Mouse (Mus musculus) limb, embryonic 10.5 days (tissue): ENCODE results near the gene Slc8a2. TPM values are rescaled to one million over a fixed set of nuclear protein-coding genes. Genes with fewer than 3 reads are reported as not detected.

Experiments used
- DNase-seq: peaks from one replicate; pipeline ENCODE4 v3.0.0-alpha.2; 2017; ENCODE audit warnings: low spot score
- H3K27ac ChIP-seq: fragments of 300-500 bp; sonication (generic); 2 replicates; pipeline ENCODE4 v1.5.1; 2016; ENCODE audit warnings: mild to moderate bottlenecking
- H3K27me3 ChIP-seq: fragments of 300-500 bp; sonication (generic); 2 replicates; pipeline ENCODE4 v1.6.1; 2016; ENCODE audit warnings: low read depth, mild to moderate bottlenecking; ENCODE audit not compliant: poor library complexity, severe bottlenecking
- H3K36me3 ChIP-seq: fragments of 300-500 bp; sonication (generic); 2 replicates; pipeline ENCODE4 v1.6.1; 2016; ENCODE audit warnings: mild to moderate bottlenecking, moderate library complexity
- H3K4me1 ChIP-seq: fragments of 300-500 bp; sonication (generic); 2 replicates; pipeline ENCODE4 v1.6.1; 2016
- H3K4me3 ChIP-seq: fragments of 300-500 bp; sonication (generic); 2 replicates; pipeline ENCODE4 v1.5.1; 2016; ENCODE audit warnings: mild to moderate bottlenecking, moderate library complexity
- H3K9me3 ChIP-seq: fragments of 300-500 bp; sonication (generic); replicated peaks from 2 replicates; pipeline ENCODE4 v1.6.1; 2016; ENCODE audit warnings: mild to moderate bottlenecking
- WGBS: fragments of 180-500 bp; shearing (Covaris S2); methylation state at CpG from one replicate; pipeline ENCODE4 v1.1.7; 2016; 5-methylcytosine and 5-hydroxymethylcytosine counted together
- polyA plus RNA-seq: library from polyadenylated mRNA; unstranded; fragments of >200 nt; fragmentation: Nextera tagmentation; extraction: Ambion mirVana; gene quantifications from 2 replicates; pipeline ENCODE4 v1.2.1, GENCODE M21; 2016

Slc8a2 gene
- polyA plus RNA-seq, 1 experiment from 2014 or later = 0.05 TPM

- H3K36me3 ChIP-seq = peaks cover 94% of the 10 kb centered on the region
- 90% methylated on average over 21 of the region's 21 CpGs for WGBS
- DNase-seq = no peak
These were observed 79.4 kb downstream of the Slc8a2 start for GRCm38 (mm10) chr7:16208781-16209665.

More at GRCm38 (mm10) chr7:16208781-16209665, 79.4 kb downstream of the Slc8a2 start:
- no peak overlapping the region for H3K4me3 ChIP-seq
- H3K4me1 ChIP-seq = no peaks in the 10 kb centered on the region
- H3K27ac ChIP-seq = no peak overlapping the region
- H3K27me3 ChIP-seq = no peaks in the 10 kb centered on the region
- no peaks in the 10 kb centered on the region for H3K9me3 ChIP-seq

Other genes with a start within 250 kb of the Slc8a2 start
- gene Crx, start 249.9 kb upstream of the Slc8a2 start, polyA plus RNA-seq = not detected in 2 replicates
- gene Crxos, start 247.2 kb upstream of the Slc8a2 start, polyA plus RNA-seq = not detected in 2 replicates
- gene Selenow, start 207.4 kb upstream of the Slc8a2 start, polyA plus RNA-seq = 654 and 733 TPM in 2 replicates
- 173 and 203 TPM in 2 replicates for gene Nop53, start 183.8 kb upstream of the Slc8a2 start, polyA plus RNA-seq
- gene Ehd2, start 162.3 kb upstream of the Slc8a2 start, polyA plus RNA-seq = 10.1 and 10.4 TPM in 2 replicates
- 10.6 and 10.8 TPM in 2 replicates for gene Bicra, start 81.9 kb upstream of the Slc8a2 start, polyA plus RNA-seq
- 0.05 TPM in 1 of 2 replicates, not detected in the other for gene Zfp541, start 68.0 kb upstream of the Slc8a2 start, polyA plus RNA-seq
- gene Napa, start 31.4 kb upstream of the Slc8a2 start, polyA plus RNA-seq = 197 and 216 TPM in 2 replicates
- gene Kptn, start 9.9 kb upstream of the Slc8a2 start, polyA plus RNA-seq = 26.9 and 27.0 TPM in 2 replicates
- 17.8 and 20.9 TPM in 2 replicates for gene Meis3, start 45.3 kb downstream of the Slc8a2 start, polyA plus RNA-seq
- 19.8 and 20.0 TPM in 2 replicates for gene Dhx34, start 92.2 kb downstream of the Slc8a2 start, polyA plus RNA-seq
- 0.04 TPM in 1 of 2 replicates, not detected in the other for gene C5ar2, start 114.3 kb downstream of the Slc8a2 start, polyA plus RNA-seq
- 0.41 and 0.76 TPM in 2 replicates for gene C5ar1, start 129.7 kb downstream of the Slc8a2 start, polyA plus RNA-seq
- 5.4 and 7.4 TPM in 2 replicates for gene Inafm1, start 143.8 kb downstream of the Slc8a2 start, polyA plus RNA-seq
- 36.3 and 36.8 TPM in 2 replicates for gene Ccdc9, start 157.0 kb downstream of the Slc8a2 start, polyA plus RNA-seq
- gene Bbc3, start 178.6 kb downstream of the Slc8a2 start, polyA plus RNA-seq = 14.5 and 19.1 TPM in 2 replicates